Mouse (Mus musculus): ENCODE measurements around the gene Khsrp.
A peak's percentile ranks its signal among the peaks of the same experiment; 100 is the strongest.

Khsrp gene

DNA sequence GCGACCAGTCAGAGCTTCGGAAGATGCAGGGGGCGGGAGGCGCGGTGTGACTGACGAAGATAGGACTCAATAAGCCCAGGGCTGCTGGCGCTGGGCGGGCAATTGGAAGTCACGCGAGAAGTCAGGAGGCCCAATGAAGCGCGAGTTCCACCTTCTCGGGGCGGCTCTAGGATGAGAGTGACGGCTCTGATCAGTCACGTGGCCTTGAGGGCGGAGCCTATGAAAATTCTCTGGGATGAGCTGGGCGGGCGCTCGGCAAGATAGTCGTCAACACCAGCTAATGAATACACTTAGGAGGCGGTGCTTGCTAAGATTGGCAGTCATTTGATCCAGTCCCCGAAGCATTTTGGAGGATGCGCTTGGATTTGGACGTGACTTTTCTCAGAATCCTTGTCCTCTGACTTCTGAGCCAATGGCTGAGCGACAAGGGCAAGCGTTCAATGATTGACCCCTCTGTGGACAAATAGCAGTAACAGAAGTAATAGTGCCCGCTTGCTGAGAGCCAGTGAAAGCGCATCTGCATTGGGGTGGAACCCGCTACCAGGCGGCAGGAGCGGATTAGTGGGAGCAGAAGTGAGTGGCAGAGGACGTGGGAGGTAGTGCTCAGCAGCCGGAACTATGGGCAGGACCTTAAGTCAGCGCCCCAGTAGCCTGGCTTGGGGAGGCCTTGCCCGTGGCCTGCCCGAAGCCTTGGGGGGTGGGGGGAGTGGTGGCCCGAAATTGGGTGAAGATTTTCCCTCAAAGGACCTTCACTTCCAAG lies 519 bp upstream of the Khsrp start:
- peak; percentile 100 for DNase-seq (ENCODE audit: low read depth, low spot score)

GRCm38 (mm10) chr17:57029691-57030090 lies 1.6 kb downstream of the Khsrp start:
- DNase-seq (ENCODE audit: low read depth, low spot score): no peak

DNA sequence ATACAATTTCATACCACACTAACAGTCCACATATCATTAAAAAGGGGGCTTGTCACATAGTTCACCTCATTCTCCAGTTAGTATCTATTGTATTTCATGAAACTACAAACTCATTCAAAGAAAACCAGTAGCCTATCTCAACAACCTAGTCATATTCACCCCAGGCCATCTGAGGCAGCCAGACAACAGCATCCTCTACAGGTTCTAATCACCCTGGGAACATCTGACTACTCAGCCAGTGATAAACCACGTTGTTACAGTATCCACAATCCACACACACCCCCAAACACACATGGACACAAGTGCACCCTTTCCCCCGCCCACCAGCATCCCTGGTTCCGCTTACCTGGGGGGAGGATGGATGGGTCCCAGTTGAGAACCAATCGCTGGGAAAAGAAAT lies 3.9 kb downstream of the Khsrp start:
- no peak for DNase-seq (ENCODE audit: low read depth, low spot score)

- DNase-seq (ENCODE audit: low read depth, low spot score): no peak
Measured at GRCm38 (mm10) chr17:57020960-57021359, 10.4 kb downstream of the Khsrp start.

DNA sequence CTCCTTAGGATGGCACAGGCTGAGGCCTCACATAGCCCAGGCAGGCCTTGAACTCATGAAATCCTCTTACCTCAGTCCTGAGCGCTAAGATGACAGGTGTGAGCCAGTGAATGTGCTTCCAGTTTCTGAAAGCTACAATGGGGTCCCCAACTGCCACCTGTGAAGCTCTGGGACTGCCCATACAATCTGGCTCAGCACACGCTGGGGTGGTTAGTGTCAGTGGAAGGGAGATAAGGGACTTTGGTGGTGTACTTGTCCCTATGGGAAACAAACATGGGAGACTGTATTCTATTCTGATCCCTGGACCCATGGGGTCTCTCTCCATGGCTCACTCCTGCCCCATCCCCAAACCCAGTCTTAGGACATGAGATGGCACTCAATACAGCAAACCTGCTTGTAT lies 11.6 kb downstream of the Khsrp start:
- DNase-seq (ENCODE audit: low read depth, low spot score): no peak

GRCm38 (mm10) chr17:57012245-57012795 lies 19.0 kb downstream of the Khsrp start:
- no peak for DNase-seq (ENCODE audit: low read depth, low spot score)

GRCm38 (mm10) chr17:57011236-57012141 lies 19.8 kb downstream of the Khsrp start, which contains the start of the genes Gtf2f1 and Gm17949:
Gtf2f1 (minus strand) TSS chr17:57011288.
Gm17949 (plus strand) TSS chr17:57011469.
- DNase-seq (ENCODE audit: low read depth, low spot score): peak; percentile 99

GRCm38 (mm10) chr17:57010911-57011235 lies 20.4 kb downstream of the Khsrp start:
- no peak for DNase-seq (ENCODE audit: low read depth, low spot score)

DNA sequence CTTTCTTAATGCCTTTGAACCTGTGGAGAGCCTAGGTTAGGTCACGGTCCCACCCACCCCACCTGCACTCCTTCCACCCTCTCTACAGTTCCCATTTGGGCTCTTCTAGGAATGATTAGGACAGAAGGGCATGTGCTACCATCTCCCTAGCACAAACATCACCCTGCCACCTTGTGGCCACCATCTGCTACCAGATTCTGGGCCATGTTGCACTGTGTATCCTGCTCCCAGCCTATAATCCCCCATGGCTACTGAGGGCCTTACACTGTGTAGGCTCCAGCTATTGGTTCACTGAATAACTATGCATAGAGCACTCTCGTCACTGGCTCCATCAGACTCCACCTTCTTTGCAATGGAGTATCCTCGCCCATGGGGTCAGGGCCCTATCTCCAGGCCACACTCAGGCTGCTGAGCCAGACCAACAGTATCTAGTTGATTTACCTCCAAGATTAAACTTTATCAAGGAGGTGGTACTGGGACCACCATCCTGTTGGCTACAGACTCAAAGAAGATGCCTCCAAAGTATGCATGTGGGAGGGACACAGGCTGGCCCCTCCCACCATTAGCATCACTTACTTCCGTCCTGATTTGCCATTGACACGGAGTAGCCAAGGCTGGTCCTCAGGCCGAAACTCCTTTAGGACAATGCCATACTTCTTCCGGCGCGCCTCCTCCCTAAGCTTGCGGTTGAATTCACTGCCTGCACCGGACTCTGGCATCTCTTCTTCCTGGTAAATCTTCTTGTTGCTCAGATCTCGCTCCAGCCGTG lies 24.0 kb downstream of the Khsrp start:
- peak; percentile 66 for DNase-seq (ENCODE audit: low read depth, low spot score)

GRCm38 (mm10) chr17:57003994-57004393 lies 27.3 kb downstream of the Khsrp start:
- no peak for DNase-seq (ENCODE audit: low read depth, low spot score)

GRCm38 (mm10) chr17:57001228-57001627 lies 30.1 kb downstream of the Khsrp start:
- no peak for DNase-seq (ENCODE audit: low read depth, low spot score)

DNA sequence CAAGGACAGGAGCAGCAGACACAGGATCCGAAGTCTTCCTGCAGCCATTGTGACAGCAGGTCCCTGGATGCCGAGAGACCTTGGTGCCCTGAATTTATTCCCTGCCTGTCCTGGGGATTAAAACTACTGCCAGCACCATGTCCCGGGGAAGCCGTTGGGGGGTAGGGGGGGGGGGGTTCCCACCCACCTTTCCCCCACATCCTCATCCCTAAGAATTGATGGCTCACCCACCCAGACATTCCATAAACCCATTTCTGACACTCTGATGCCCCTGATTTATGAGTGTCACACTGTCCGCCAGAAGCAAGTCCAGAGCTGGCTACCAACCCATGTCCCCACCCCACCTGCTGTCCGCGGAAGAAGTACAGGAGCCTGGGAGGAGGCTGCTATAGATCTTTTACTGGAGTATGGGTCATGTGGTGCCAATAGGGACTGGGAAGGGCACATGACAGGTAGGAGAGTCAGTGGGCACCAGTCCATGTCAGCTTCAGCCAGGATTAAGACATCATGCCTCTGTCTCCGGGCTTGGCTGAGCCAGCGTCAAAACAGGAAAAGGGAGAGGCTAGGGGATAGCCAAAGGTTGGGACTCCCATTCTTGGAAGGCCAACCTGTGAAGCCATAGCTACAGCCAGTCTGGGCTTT lies 31.2 kb downstream of the Khsrp start, which contains the start of gene Pspn:
Pspn (minus strand) TSS at position 51 of the 642 bp plus-strand sequence.
- DNase-seq (ENCODE audit: low read depth, low spot score): no peak

- no peak for DNase-seq (ENCODE audit: low read depth, low spot score)
Measured at GRCm38 (mm10) chr17:56999414-56999813, 31.9 kb downstream of the Khsrp start.

GRCm38 (mm10) chr17:56997029-56997667 lies 34.2 kb downstream of the Khsrp start, which contains the start of gene Alkbh7:
Alkbh7 (plus strand) TSS chr17:56997339.
- DNase-seq (ENCODE audit: low read depth, low spot score): peak; percentile 100

GRCm38 (mm10) chr17:56996506-56996905 lies 34.8 kb downstream of the Khsrp start:
- DNase-seq (ENCODE audit: low read depth, low spot score): no peak

DNA sequence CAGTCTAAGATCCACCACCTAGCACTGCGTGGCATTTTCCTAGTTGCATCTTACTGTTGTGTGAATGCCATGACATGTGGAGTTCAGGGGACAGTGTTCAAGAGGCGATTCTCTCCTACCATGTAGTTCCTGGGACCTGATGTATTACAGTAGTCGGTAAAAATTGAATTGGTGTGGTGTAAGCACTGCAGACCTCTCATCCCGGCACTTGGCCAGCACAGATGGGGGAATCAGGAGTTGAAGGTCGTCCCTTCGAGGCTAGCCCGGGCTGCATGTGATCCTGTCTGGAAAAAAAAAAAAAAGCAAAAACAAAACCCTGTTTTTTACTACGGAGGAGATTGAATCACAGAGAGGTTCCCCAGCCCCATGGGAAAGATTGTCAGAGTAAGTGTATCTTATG lies 36.3 kb downstream of the Khsrp start:
- DNase-seq (ENCODE audit: low read depth, low spot score): no peak

DNA sequence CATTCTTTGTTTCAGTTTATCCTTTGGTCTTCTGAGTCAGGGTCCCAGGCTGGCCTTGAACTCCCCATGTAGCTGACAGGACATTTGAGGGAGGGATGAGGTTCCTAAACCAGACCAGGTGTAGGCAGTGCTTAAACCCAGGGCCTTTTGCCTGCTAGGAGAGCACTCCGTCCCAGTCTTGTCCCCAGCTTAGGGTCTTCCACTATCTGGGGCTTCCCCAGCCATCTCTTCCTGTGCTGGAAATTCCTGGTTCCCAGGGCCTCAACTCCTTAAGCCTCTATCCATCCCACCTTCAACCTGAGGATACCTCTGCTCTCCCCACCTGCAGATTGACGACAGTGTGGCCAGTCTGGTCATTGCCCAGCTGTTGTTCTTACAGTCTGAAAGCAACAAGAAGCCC lies 40.4 kb downstream of the Khsrp start:
- no peak for DNase-seq (ENCODE audit: low read depth, low spot score)

GRCm38 (mm10) chr17:56990115-56990746 lies 41.1 kb downstream of the Khsrp start, which contains the start of gene Clpp:
Clpp (plus strand) TSS chr17:56990305.
- peak; percentile 96 for DNase-seq (ENCODE audit: low read depth, low spot score)

GRCm38 (mm10) chr17:56989467-56990114 lies 41.7 kb downstream of the Khsrp start:
- peak; percentile 92 for DNase-seq (ENCODE audit: low read depth, low spot score)

Measured in ES-CJ7 (cell line).